8 mouse cellular contexts compared by ENCODE assay signal in genomic region chr13:45005861-45006260, GRCm38 (mm10). TPM values are rescaled to one million over a fixed set of nuclear protein-coding genes. Genes with fewer than 3 reads are reported as not detected.
DNase-seq lines count a peak whose midpoint lies in the region; ATAC-seq lines count a peak whose summit lies in the region.

No protein-coding gene starts in this region.

- DNase-seq in adrenal gland, postnatal 10 days = peak; percentile 51
- DNase-seq in adrenal gland, adult 18-20 months (ENCODE audit: low spot score in 2 of 2) = no peak
- DNase-seq in spleen, adult 12 weeks (ENCODE audit: low spot score) = peak; percentile 42
- DNase-seq in spleen, postnatal 14 days (ENCODE audit: low spot score in 2 of 2) = no peak
- DNase-seq in kidney, postnatal 14 days = peak; percentile 57
- DNase-seq in yolk sac, embryonic 10.5 days (ENCODE audit: low spot score) = peak; percentile 31
- DNase-seq in frontal cortex, postnatal 25 days (ENCODE audit: low spot score in 2 of 2) = no peak

- ATAC-seq in frontal cortex, adult (ENCODE audit: low TSS enrichment) = no peak

RNA-seq across cellular contexts. Expression of gene Dtnbp1, which starts 3.9 kb away (rescaled TPM):
- total RNA-seq in adrenal gland, postnatal 10 days (2021) = 10 to 100 TPM; 68.2 to 69.8 TPM
- total RNA-seq in adrenal gland, adult 18-20 months (2021) = 10 to 100 TPM; 52.0 to 98.8 TPM

Comparison
In these comparisons a context has a peak if more than half of its experiments do, and no peak if none do; other contexts are left out.
1. DNase-seq: peak in adrenal gland, postnatal 10 days (single experiment), spleen, adult 12 weeks (single experiment), kidney, postnatal 14 days (single experiment) and yolk sac, embryonic 10.5 days (single experiment); none in adrenal gland, adult 18-20 months (0 of 2), spleen, postnatal 14 days (0 of 2) and frontal cortex, postnatal 25 days (0 of 2).